Mouse (Mus musculus): ENCODE measurements around the gene Men1. TPM values are rescaled to one million over a fixed set of nuclear protein-coding genes. Genes with fewer than 3 reads are reported as not detected.

The Men1 gene
- total and polyA plus RNA-seq, 3 experiments: 24.9 to 67.8 (median 42.9) TPM

GRCm38 (mm10) chr19:6373539-6374400 is 39.0 kb downstream of the Men1 start:
- H3K9me3 ChIP-seq (replicated peaks; ENCODE audit: low read length): no peaks in the 10 kb centered on the region
- H3K36me3 ChIP-seq (replicated peaks in 1 of 2; ENCODE audit: control insufficient read depth in 1 of 2, insufficient read depth in 1 of 2, low read length in 1 of 2): peaks cover 90 to 98% of the 10 kb centered on the region in 2 experiments
- H3K4me1 ChIP-seq (ENCODE audit: control insufficient read depth in 1 of 2, insufficient read depth in 2 of 2): peaks cover 4 to 70% of the 10 kb centered on the region in 2 experiments; a peak in 3 of 4 replicates
- H3K9ac ChIP-seq (ENCODE audit: insufficient read depth, low read depth): no peak overlapping the region
- peaks cover 26% of the 10 kb centered on the region for H3K79me2 ChIP-seq (replicated peaks; ENCODE audit: control insufficient read depth, extremely low read depth, insufficient read depth, poor library complexity, severe bottlenecking)
- peak; percentile 70 for DNase-seq (ENCODE audit: extremely low read depth)
- no peaks in the 10 kb centered on the region for H3K27me3 ChIP-seq (replicated peaks)
- in situ Hi-C loops (cut with MboI; ENCODE audit: low pct_ligation_motif_present, low pct_unique_long_range_greater_than_20kb, low sequenced_read_pairs) (no loop called here), dilution Hi-C loops (cut with MboI; ENCODE audit: extremely low pct_ligation_motif_present, extremely low pct_unique_long_range_greater_than_20kb, low sequenced_read_pairs) (no loop called here)
- 0 out of 2 replicates have a peak overlapping the region, but pooled peaks have one; percentile 25 for H3K27ac ChIP-seq (ENCODE audit: insufficient read depth, low read depth)
- no peak overlapping the region for H3K4me3 ChIP-seq (replicated peaks in 1 of 3; ENCODE audit: low read depth in 2 of 3, low read length in 2 of 3, poor library complexity in 1 of 3)
- no peak for TF ChIP-seq MYC (IDR thresholded peaks at IDR 0.05; ENCODE audit: low read depth, low read length)
- no peak for TF ChIP-seq CHD1 (IDR thresholded peaks at IDR 0.05; ENCODE audit: low read depth, low read length)
- no peak for TF ChIP-seq BHLHE40 (IDR thresholded peaks at IDR 0.05; ENCODE audit: low read depth, low read length)
- no peak for TF ChIP-seq USF2 (conservative IDR thresholded peaks at IDR 0.05; ENCODE audit: low read depth, low read length)
- TF ChIP-seq CTCF (conservative IDR thresholded peaks at IDR 0.05 in 1 of 2, IDR thresholded peaks at IDR 0.05 in 1 of 2; ENCODE audit: low read depth in 2 of 2, low read length in 2 of 2): peak; percentile 59 to 63; a peak in 3 of 4 replicates
- no peak for TF ChIP-seq UBTF (IDR thresholded peaks at IDR 0.05; ENCODE audit: low read depth, low read length)
- H3K4me2 ChIP-seq (ENCODE audit: insufficient read depth, low read depth, poor library complexity, severe bottlenecking): no peak overlapping the region

- no peak overlapping the region for H3K9ac ChIP-seq (ENCODE audit: insufficient read depth, low read depth)
- H3K9me3 ChIP-seq (replicated peaks; ENCODE audit: low read length): no peaks in the 10 kb centered on the region
- in situ Hi-C loops (cut with MboI; ENCODE audit: low pct_ligation_motif_present, low pct_unique_long_range_greater_than_20kb, low sequenced_read_pairs): no loop called here
- no peak for TF ChIP-seq MEF2A (IDR thresholded peaks at IDR 0.05; ENCODE audit: borderline replicate concordance, low read depth, low read length)
- no peak for TF ChIP-seq TCF12 (IDR thresholded peaks at IDR 0.05; ENCODE audit: low read depth, low read length)
- no peak for TF ChIP-seq JUN (IDR thresholded peaks at IDR 0.05; ENCODE audit: insufficient read depth, low read depth, low read length)
- TF ChIP-seq MAZ (IDR thresholded peaks at IDR 0.05; ENCODE audit: low read depth, low read length): no peak
- H3K36me3 ChIP-seq (replicated peaks in 1 of 2; ENCODE audit: control insufficient read depth in 1 of 2, insufficient read depth in 1 of 2, low read length in 1 of 2): peaks cover 90 to 98% of the 10 kb centered on the region in 2 experiments
- H3K4me2 ChIP-seq (ENCODE audit: insufficient read depth, low read depth, poor library complexity, severe bottlenecking): no peak overlapping the region
- peaks cover 4 to 63% of the 10 kb centered on the region in 2 experiments; a peak in 3 of 4 replicates for H3K4me1 ChIP-seq (ENCODE audit: control insufficient read depth in 1 of 2, insufficient read depth in 2 of 2)
- no peak for DNase-seq (ENCODE audit: extremely low read depth)
- H3K4me3 ChIP-seq (replicated peaks in 1 of 3; ENCODE audit: low read depth in 2 of 3, low read length in 2 of 3, poor library complexity in 1 of 3): no peak overlapping the region
- H3K27ac ChIP-seq (ENCODE audit: insufficient read depth, low read depth): no peak overlapping the region
- peaks cover 19% of the 10 kb centered on the region for H3K79me2 ChIP-seq (replicated peaks; ENCODE audit: control insufficient read depth, extremely low read depth, insufficient read depth, poor library complexity, severe bottlenecking)
- H3K27me3 ChIP-seq (replicated peaks): no peaks in the 10 kb centered on the region
- dilution Hi-C loops (cut with MboI; ENCODE audit: extremely low pct_ligation_motif_present, extremely low pct_unique_long_range_greater_than_20kb, low sequenced_read_pairs): no loop called here
Measured at GRCm38 (mm10) chr19:6374571-6374970, 39.8 kb downstream of the Men1 start.
